Mouse (Mus musculus): ENCODE results near the gene Usp24.

- TF ChIP-seq CTCF (IDR thresholded peaks at IDR 0.05; ENCODE audit: control insufficient read depth, insufficient read depth, insufficient read length) (no peak), FOSL1 (IDR thresholded peaks at IDR 0.05; ENCODE audit: insufficient read depth, low read length, poor library complexity, severe bottlenecking) (no peak), MYOG (IDR thresholded peaks at IDR 0.05; ENCODE audit: control insufficient read depth, extremely low read depth, insufficient read length) (no peak), MAX (IDR thresholded peaks at IDR 0.05) (no peak), MYOD1 (IDR thresholded peaks at IDR 0.05; ENCODE audit: control insufficient read depth, insufficient read length, low read depth) (no peak)
These were observed 146.5 kb downstream of the Usp24 start for GRCm38 (mm10) chr4:106462524-106462923.

All from C2C12 (cell line).